Mouse (Mus musculus): ENCODE data around the gene Prl8a8.

Gene Prl8a8

GRCm38 (mm10) chr13:27513117-27513516, at the start of gene Prl8a8:
Gene Prl8a8, minus strand, starts transcription at chr13:27513217.
- DNase-seq (ENCODE audit: extremely low spot score): no peak

GRCm38 (mm10) chr13:27553336-27553735, 40.3 kb upstream of the Prl8a8 start:
- DNase-seq (ENCODE audit: extremely low spot score): no peak

DNA sequence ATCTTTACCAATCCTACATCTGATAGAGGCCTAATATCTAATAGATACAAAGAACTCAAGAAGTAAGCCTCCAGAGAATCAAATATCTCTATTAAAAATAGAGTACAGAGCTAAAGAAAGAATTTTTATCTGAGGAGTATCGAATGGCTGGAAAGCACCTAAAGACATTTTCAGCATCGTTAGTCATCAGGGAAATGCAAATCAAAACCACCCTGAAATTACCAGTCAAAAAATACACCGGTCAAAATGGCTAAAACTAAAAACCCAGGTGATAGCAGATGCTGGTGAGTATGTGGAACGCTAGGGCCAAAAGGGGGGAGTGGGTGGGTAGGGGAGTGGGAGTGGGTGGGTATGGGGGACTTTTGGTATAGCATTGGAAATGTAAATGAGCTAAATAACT, 10.1 kb upstream of the Prl8a8 start:
- no peak for DNase-seq (ENCODE audit: extremely low spot score)

DNA sequence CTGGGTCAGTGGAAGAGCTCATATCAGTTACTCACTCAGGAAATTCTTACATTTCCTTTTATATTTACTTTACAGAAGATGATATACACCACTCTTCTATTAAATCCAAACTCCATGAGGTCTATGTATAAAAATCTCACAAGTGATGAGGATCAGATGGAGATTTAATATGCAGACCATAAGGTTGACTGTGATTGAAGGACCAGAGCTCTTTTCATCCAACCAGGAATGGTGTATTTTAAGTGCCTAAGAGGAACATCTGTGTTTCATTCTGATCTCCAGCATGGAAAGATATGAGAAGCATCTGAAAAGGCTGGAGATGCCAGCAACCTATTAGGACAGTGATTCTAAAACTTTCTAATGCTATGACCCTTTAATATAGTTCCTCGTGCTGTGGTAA, 5.4 kb downstream of the Prl8a8 start:
- no peak for DNase-seq (ENCODE audit: extremely low spot score)
